Mouse (Mus musculus) kidney, embryonic 16.5 days (tissue): ENCODE data around the gene Ufsp2. TPM values are rescaled to one million over a fixed set of nuclear protein-coding genes. Genes with fewer than 3 reads are reported as not detected.

ENCODE experiments used
- ATAC-seq: fragments of 200-750 bp; cut with Nextera tagmentation; 2 replicates; pipeline ENCODE4 v1.8.0; 2017; ENCODE audit warnings: moderate TSS enrichment; ENCODE audit not compliant: low FRiP score, low TSS enrichment
- H3K27ac ChIP-seq: fragments of 300-500 bp; sonication (generic); 2 replicates; pipeline ENCODE4 v1.5.1; 2014; ENCODE audit warnings: low read length
- H3K27me3 ChIP-seq: fragments of 300-500 bp; sonication (generic); 2 replicates; pipeline ENCODE4 v1.6.1; 2014; ENCODE audit warnings: low read length, control low read depth, mixed read lengths; ENCODE audit not compliant: insufficient read depth
- H3K36me3 ChIP-seq: fragments of 300-500 bp; sonication (generic); 2 replicates; pipeline ENCODE4 v1.6.1; 2014; ENCODE audit warnings: low read length, control low read depth, mixed read lengths; ENCODE audit not compliant: insufficient read depth
- H3K4me1 ChIP-seq: fragments of 300-500 bp; sonication (generic); 2 replicates; pipeline ENCODE4 v1.6.1; 2014; ENCODE audit warnings: low read length, control low read depth, mixed read lengths; ENCODE audit not compliant: insufficient read depth
- H3K4me2 ChIP-seq: fragments of 300-500 bp; sonication (generic); replicated peaks from 2 replicates; pipeline ENCODE4 v1.6.1; 2014; ENCODE audit warnings: low read depth, low read length
- H3K4me3 ChIP-seq: fragments of 300-500 bp; sonication (generic); 2 replicates; pipeline ENCODE4 v1.5.1; 2014; ENCODE audit warnings: mild to moderate bottlenecking, low read length
- H3K9ac ChIP-seq: fragments of 300-500 bp; sonication (generic); replicated peaks from 2 replicates; pipeline ENCODE4 v1.6.1; 2014; ENCODE audit warnings: low read length
- H3K9me3 ChIP-seq: fragments of 300-500 bp; sonication (generic); 2 replicates; pipeline ENCODE4 v1.6.1; 2016; ENCODE audit warnings: low read length, control low read depth
- WGBS: fragments of 180-500 bp; shearing (Covaris S2); extraction: QIAGEN DNeasy Blood & Tissue Kit; methylation state at CpG from one replicate; pipeline ENCODE4 v1.1.7; 2014; 5-methylcytosine and 5-hydroxymethylcytosine counted together
- polyA plus RNA-seq: library from polyadenylated mRNA; unstranded; fragments of >200 nt; fragmentation: Nextera tagmentation; extraction: Ambion mirVana; gene quantifications from 2 replicates; pipeline ENCODE4 v1.2.1, GENCODE M21; 2015

Ufsp2 gene
- polyA plus RNA-seq, 1 experiment from 2014 or later: 72.9 TPM

DNA sequence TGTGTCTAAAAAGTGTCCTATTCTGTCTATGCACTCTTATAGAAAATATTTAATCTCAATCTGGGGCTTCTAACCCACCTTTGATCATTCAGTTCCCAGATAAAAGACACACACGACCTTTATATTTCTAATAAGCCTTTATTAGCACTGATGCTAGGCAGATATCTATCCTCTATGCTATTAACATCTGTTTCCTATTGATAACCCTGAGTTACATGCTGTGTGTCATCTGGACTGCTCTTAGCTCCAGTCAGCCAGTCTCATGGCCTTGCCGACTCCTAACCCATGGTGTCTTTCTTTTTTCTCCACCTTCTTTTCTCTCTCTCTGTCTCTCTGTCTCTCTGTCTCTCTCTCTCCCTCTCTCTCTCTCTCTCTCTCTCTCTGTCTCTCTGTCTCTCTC lies 12.9 kb downstream of the Ufsp2 start:
- no peak for ATAC-seq
- Histone ChIP-seq H3K27me3 (no peaks in the 10 kb centered on the region), H3K27ac (no peak overlapping the region), H3K4me3 (no peak overlapping the region), H3K4me2 (no peak overlapping the region), H3K4me1 (no peaks in the 10 kb centered on the region), H3K36me3 (peaks cover 10% of the 10 kb centered on the region), H3K9me3 (no peaks in the 10 kb centered on the region), H3K9ac (no peak overlapping the region)
- WGBS: 79% methylated on average over 2 of the region's 2 CpGs

GRCm38 (mm10) chr8:45990631-45991310 lies 15.4 kb downstream of the Ufsp2 start:
- no peak overlapping the region for H3K4me2 ChIP-seq
- H3K9ac ChIP-seq: no peak overlapping the region
- WGBS: 91% methylated on average over 4 of the region's 4 CpGs
- no peak overlapping the region for H3K4me3 ChIP-seq
- no peaks in the 10 kb centered on the region for H3K4me1 ChIP-seq
- H3K27ac ChIP-seq: no peak overlapping the region
- no peaks in the 10 kb centered on the region for H3K9me3 ChIP-seq
- no peaks in the 10 kb centered on the region for H3K27me3 ChIP-seq
- ATAC-seq: no peak
- H3K36me3 ChIP-seq: peaks cover 25% of the 10 kb centered on the region

GRCm38 (mm10) chr8:45994111-45994510 lies 18.8 kb downstream of the Ufsp2 start:
- Histone ChIP-seq H3K27ac (no peak overlapping the region), H3K9me3 (no peaks in the 10 kb centered on the region), H3K36me3 (peaks cover 25% of the 10 kb centered on the region), H3K9ac (no peak overlapping the region), H3K27me3 (no peaks in the 10 kb centered on the region), H3K4me2 (no peak overlapping the region), H3K4me3 (no peak overlapping the region), H3K4me1 (peaks cover 7% of the 10 kb centered on the region; the same call in 1 of the 2 replicates)
- ATAC-seq: no peak
- WGBS: 98% methylated on average over 2 of the region's 2 CpGs

GRCm38 (mm10) chr8:45995576-45995975 lies 20.2 kb downstream of the Ufsp2 start:
- Histone ChIP-seq H3K27me3 (no peaks in the 10 kb centered on the region), H3K4me3 (no peak overlapping the region)
- WGBS: 83% methylated on average over 3 of the region's 3 CpGs

GRCm38 (mm10) chr8:45998228-45998627 lies 22.9 kb downstream of the Ufsp2 start:
- Histone ChIP-seq H3K4me2 (peak overlapping the region; percentile 27; the same call in 1 of the 2 replicates), H3K9me3 (no peaks in the 10 kb centered on the region), H3K9ac (no peak overlapping the region), H3K4me3 (no peak overlapping the region), H3K27ac (no peak overlapping the region), H3K36me3 (peaks cover 25% of the 10 kb centered on the region), H3K4me1 (peaks cover 13% of the 10 kb centered on the region; the same call in 1 of the 2 replicates), H3K27me3 (no peaks in the 10 kb centered on the region)
- no peak for ATAC-seq
- 81% methylated on average over 2 of the region's 2 CpGs for WGBS

More at GRCm38 (mm10) chr8:45995576-45995975, 20.2 kb downstream of the Ufsp2 start:
- Histone ChIP-seq H3K4me2 (no peak overlapping the region), H3K4me1 (peaks cover 11% of the 10 kb centered on the region; the same call in 1 of the 2 replicates), H3K27ac (no peak overlapping the region), H3K9ac (no peak overlapping the region), H3K9me3 (no peaks in the 10 kb centered on the region), H3K36me3 (peaks cover 25% of the 10 kb centered on the region)
- ATAC-seq: no peak

- H3K4me2 ChIP-seq: peak within 1 kb of the TSS; percentile 88
- WGBS: 2% methylated on average over 22 of the region's 22 CpGs
- no peaks in the 10 kb centered on the region for H3K9me3 ChIP-seq
- peaks cover 13% of the 10 kb centered on the region; the same call in 1 of the 2 replicates for H3K4me1 ChIP-seq
- peak within 1 kb of the TSS; percentile 99 for H3K27ac ChIP-seq
- ATAC-seq: peak; percentile 1; the same call in 1 of the 2 replicates
- H3K9ac ChIP-seq: peak within 1 kb of the TSS; percentile 90
- H3K36me3 ChIP-seq: peaks cover 18% of the 10 kb centered on the region
- H3K27me3 ChIP-seq: no peaks in the 10 kb centered on the region
- H3K4me3 ChIP-seq: peak within 1 kb of the TSS; percentile 58
Observed at GRCm38 (mm10) chr8:45999138-45999783, 23.9 kb downstream of the Ufsp2 start, which contains the start of gene Lrp2bp. Gene Lrp2bp, plus strand, starts transcription at chr8:45999303.

GRCm38 (mm10) chr8:45999784-46000705 lies 24.7 kb downstream of the Ufsp2 start:
- Histone ChIP-seq H3K27me3 (no peaks in the 10 kb centered on the region), H3K4me1 (peaks cover 13% of the 10 kb centered on the region; the same call in 1 of the 2 replicates), H3K9ac (peak overlapping the region; percentile 90), H3K4me2 (peak overlapping the region; percentile 88), H3K27ac (peak overlapping the region; percentile 99), H3K36me3 (peaks cover 15% of the 10 kb centered on the region), H3K4me3 (peak overlapping the region; percentile 58), H3K9me3 (no peaks in the 10 kb centered on the region)
- peak; percentile 99 for ATAC-seq
- WGBS: 5% methylated on average over 55 of the region's 55 CpGs

- Histone ChIP-seq H3K9me3 (peaks cover 3% of the 10 kb centered on the region; the same call in 1 of the 2 replicates), H3K4me1 (peaks cover 5% of the 10 kb centered on the region; the same call in 1 of the 2 replicates), H3K9ac (no peak within 1 kb of the TSS), H3K4me2 (no peak within 1 kb of the TSS), H3K27me3 (no peaks in the 10 kb centered on the region), H3K27ac (no peak within 1 kb of the TSS), H3K4me3 (no peak within 1 kb of the TSS), H3K36me3 (no peaks in the 10 kb centered on the region)
- no peak for ATAC-seq
- 75% methylated on average over 4 of the region's 4 CpGs for WGBS
Observed at GRCm38 (mm10) chr8:46005596-46005995, 30.3 kb downstream of the Ufsp2 start, which contains the start of gene Ankrd37. Gene Ankrd37, minus strand, starts transcription at chr8:46005707.

DNA sequence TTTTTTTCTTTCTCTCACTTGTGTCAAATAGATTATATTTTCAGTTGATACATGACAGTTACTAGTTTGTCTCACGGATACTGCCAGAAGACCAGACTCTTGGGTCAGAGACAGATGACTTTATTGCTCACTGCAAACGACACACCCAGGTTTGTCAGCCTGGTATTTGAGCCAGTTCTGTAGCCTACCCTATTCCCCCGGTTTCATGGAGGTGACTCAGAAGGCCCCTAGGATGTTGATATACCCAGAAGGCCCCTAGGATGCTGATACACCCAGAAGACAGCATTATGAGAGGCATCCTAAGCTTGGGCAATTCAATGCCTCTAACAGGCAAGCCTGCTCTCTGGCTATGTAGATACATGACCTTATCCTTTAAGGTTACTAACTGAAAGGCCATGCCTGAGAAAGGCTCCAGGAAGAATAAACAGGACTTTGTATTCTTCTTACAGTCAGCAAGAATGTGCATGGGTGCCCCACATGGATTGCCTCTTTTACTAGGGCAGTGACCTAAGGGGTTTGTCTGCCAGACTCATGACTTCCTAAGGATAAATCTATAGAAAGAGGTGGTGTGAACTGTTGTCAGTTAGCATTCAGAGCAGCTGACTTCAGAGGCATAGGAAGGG lies 31.8 kb downstream of the Ufsp2 start:
- ATAC-seq: no peak

More for the DNA sequence above, 31.8 kb downstream of the Ufsp2 start:
- Histone ChIP-seq H3K36me3 (no peaks in the 10 kb centered on the region), H3K9ac (no peak overlapping the region), H3K27me3 (no peaks in the 10 kb centered on the region), H3K27ac (no peak overlapping the region), H3K9me3 (peaks cover 3% of the 10 kb centered on the region; the same call in 1 of the 2 replicates), H3K4me1 (peaks cover 8% of the 10 kb centered on the region; the same call in 1 of the 2 replicates), H3K4me2 (no peak overlapping the region), H3K4me3 (no peak overlapping the region)
- 46% methylated on average over 3 of the region's 3 CpGs for WGBS
